ENCODE assay signal across 9 mouse cellular contexts in the genomic region with DNA sequence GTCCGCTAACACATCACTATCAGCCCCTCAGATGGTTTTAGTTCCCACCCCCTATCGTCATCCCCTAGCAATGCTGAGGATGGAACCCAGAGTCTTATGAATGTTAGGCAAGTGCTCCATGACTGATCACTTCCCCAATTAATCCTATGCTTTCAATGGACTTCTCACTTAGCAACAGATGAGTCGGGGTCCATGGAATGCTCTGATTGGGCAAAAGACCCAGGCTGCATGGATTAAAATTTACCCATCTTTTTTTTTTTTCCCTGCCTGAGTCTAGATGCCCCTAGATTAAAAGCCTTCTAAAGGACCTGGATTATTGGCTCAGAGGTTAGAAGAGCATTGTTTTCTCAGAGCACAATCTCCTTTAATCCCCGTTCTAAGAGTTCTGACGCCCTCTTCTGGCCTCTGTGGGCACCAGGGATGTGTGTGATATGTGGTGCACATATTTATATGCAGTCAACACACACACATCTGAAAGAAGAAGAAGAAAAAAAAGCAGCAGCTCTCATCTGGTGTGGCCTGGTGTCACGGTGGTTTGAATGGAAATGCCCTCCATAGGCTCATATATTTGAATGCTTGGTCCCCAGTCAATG. TPM values are rescaled to one million over a fixed set of nuclear protein-coding genes. Genes with fewer than 3 reads are reported as not detected.
DNase-seq lines count a peak whose midpoint lies in the region; ATAC-seq and TF ChIP-seq lines count a peak whose summit lies in the region.
"Had no signal": no experiment of that assay in that cellular context is flagged by ENCODE, and none has a peak within 500 bp of the region (broad histone marks: within the 10 kb centered on the region; RNA-seq: fewer than 3 reads in every experiment).

No protein-coding gene starts in this region.

- dilution Hi-C loops in CH12.LX (cut with MboI; ENCODE audit: extremely low pct_ligation_motif_present, extremely low pct_unique_long_range_greater_than_20kb, low sequenced_read_pairs) = no loop called here

- H3K4me2 ChIP-seq in CH12.LX (ENCODE audit: insufficient read depth, low read depth, poor library complexity, severe bottlenecking) = no peak overlapping the region
- no peak overlapping the region for H3K4me2 ChIP-seq in lung, postnatal 0 days (replicated peaks; ENCODE audit: low read depth, low read length)
- H3K4me2 ChIP-seq: limb, embryonic 12.5 days had no signal

- WGBS in lung, postnatal 0 days = 54% methylated on average over 6 of the region's 6 CpGs

- ATAC-seq in lung, postnatal 0 days = 0 out of 2 replicates have a peak, but pooled peaks have one; percentile 31
- ATAC-seq in erythroblast, adult 5-6 weeks (replicated peaks; ENCODE audit: low FRiP score, poor library complexity, severe bottlenecking) = no peak

- H3K4me1 ChIP-seq in CH12.LX (ENCODE audit: control insufficient read depth in 1 of 2, insufficient read depth in 2 of 2) = peaks cover 0 to 22% of the 10 kb centered on the region in 2 experiments; a peak in 2 of 4 replicates
- H3K4me1 ChIP-seq in lung, postnatal 0 days (ENCODE audit: insufficient read depth, low read depth, low read length) = peaks cover 3% of the 10 kb centered on the region; the same call in 1 of the 2 replicates

- peak; percentile 55 for TF ChIP-seq RAD21 in CH12.LX (IDR thresholded peaks at IDR 0.05; ENCODE audit: low read depth, low read length)

- no peaks in the 10 kb centered on the region for H3K27me3 ChIP-seq in CH12.LX (replicated peaks)
- no peaks in the 10 kb centered on the region for H3K27me3 ChIP-seq in lung, postnatal 0 days (replicated peaks; ENCODE audit: insufficient read depth, low read length)
- H3K27me3 ChIP-seq: limb, embryonic 12.5 days had no signal

- H3K4me3 ChIP-seq in CH12.LX (replicated peaks in 1 of 3; ENCODE audit: low read depth in 2 of 3, low read length in 2 of 3, poor library complexity in 1 of 3) = no peak overlapping the region
- no peak overlapping the region for H3K4me3 ChIP-seq in lung, postnatal 0 days (ENCODE audit: low read depth, low read length)
- H3K4me3 ChIP-seq: erythroblast, embryonic 14.5 days; limb, embryonic 12.5 days had no signal

- TF ChIP-seq POLR2A in CH12.LX (IDR thresholded peaks at IDR 0.05; ENCODE audit: low read depth, low read length) = no peak

- no peaks in the 10 kb centered on the region for H3K79me2 ChIP-seq in CH12.LX (replicated peaks; ENCODE audit: control insufficient read depth, extremely low read depth, insufficient read depth, poor library complexity, severe bottlenecking)

- peaks cover 31% of the 10 kb centered on the region for H3K9me3 ChIP-seq in CH12.LX (replicated peaks; ENCODE audit: low read length)
- no peaks in the 10 kb centered on the region for H3K9me3 ChIP-seq in lung, postnatal 0 days (ENCODE audit: low read length)
- H3K9me3 ChIP-seq: limb, embryonic 12.5 days had no signal

- peak; percentile 73 for DNase-seq in layer of hippocampus, adult 11-12 months (ENCODE audit: low spot score)
- no peak for DNase-seq in layer of hippocampus, adult 9-11 months
- peak; percentile 69 for DNase-seq in CH12.LX (ENCODE audit: extremely low read depth)
- DNase-seq in Muller cell, postnatal 12 days (ENCODE audit: inconsistent ontology term) = peak; percentile 74
- peak; percentile 76 for DNase-seq in lung, postnatal 0 days (ENCODE audit: low spot score)
- DNase-seq in cerebellum, adult 18-20 months = no peak

- no peak overlapping the region for H3K27ac ChIP-seq in CH12.LX (ENCODE audit: insufficient read depth, low read depth)
- no peak overlapping the region for H3K27ac ChIP-seq in lung, postnatal 0 days (ENCODE audit: low read length)
- H3K27ac ChIP-seq: limb, embryonic 12.5 days had no signal

- TF ChIP-seq CTCF in CH12.LX (conservative IDR thresholded peaks at IDR 0.05 in 1 of 2, IDR thresholded peaks at IDR 0.05 in 1 of 2; ENCODE audit: low read depth in 2 of 2, low read length in 2 of 2) = peak; percentile 12 to 64; a peak in 2 of 4 replicates
- peak; percentile 39 for TF ChIP-seq CTCF in lung, postnatal 0 days (IDR thresholded peaks at IDR 0.05)

- no peak for TF ChIP-seq EP300 in CH12.LX (IDR thresholded peaks at IDR 0.05; ENCODE audit: low read length)
- no peak for TF ChIP-seq EP300 in lung, postnatal 0 days (IDR thresholded peaks at IDR 0.05)

- H3K36me3 ChIP-seq in CH12.LX (replicated peaks in 1 of 2; ENCODE audit: control insufficient read depth in 1 of 2, insufficient read depth in 1 of 2, low read length in 1 of 2) = peaks cover 26 to 28% of the 10 kb centered on the region in 2 experiments
- peaks cover 8% of the 10 kb centered on the region; the same call in 1 of the 2 replicates for H3K36me3 ChIP-seq in lung, postnatal 0 days (ENCODE audit: insufficient read depth, low read length)

- no peak overlapping the region for H3K9ac ChIP-seq in CH12.LX (ENCODE audit: insufficient read depth, low read depth)
- no peak overlapping the region for H3K9ac ChIP-seq in lung, postnatal 0 days (replicated peaks; ENCODE audit: low read depth)
- H3K9ac ChIP-seq: limb, embryonic 12.5 days had no signal

- in situ Hi-C loops in CH12.LX (cut with MboI; ENCODE audit: low pct_ligation_motif_present, low pct_unique_long_range_greater_than_20kb, low sequenced_read_pairs) = no loop called here

TF ChIP-seq in CH12.LX, 34 proteins besides CTCF, POLR2A, EP300 and RAD21:
- TF ChIP-seq SMC3 (IDR thresholded peaks at IDR 0.05; ENCODE audit: low read depth, low read length) = peak; percentile 45
- TF ChIP-seq ZNF384 (IDR thresholded peaks at IDR 0.05; ENCODE audit: low read depth, low read length) = peak; percentile 79
- TF ChIP-seq CHD1 (IDR thresholded peaks at IDR 0.05; ENCODE audit: low read depth, low read length) = no peak
- TF ChIP-seq CHD2 (IDR thresholded peaks at IDR 0.05; ENCODE audit: low read length) = peak; percentile 94

RNA-seq across cellular contexts. Expression of gene Sar1b, which starts 46.2 kb away (rescaled TPM):
- total RNA-seq in CH12.LX (2012; rRNA removed) (79.3 and 91.9 TPM in 2 replicates), CH12.LX (2014; rRNA removed) (258 and 264 TPM in 2 replicates)
- polyA plus RNA-seq in CH12.LX (2012; ENCODE audit: insufficient read length, low read depth) = 129 and 171 TPM in 2 replicates
- 121 and 125 TPM in 2 replicates for polyA plus RNA-seq in lung, postnatal 0 days (2015; fragmentation: Nextera tagmentation; extraction: Ambion mirVana)
- 46.6 and 58.4 TPM in 2 replicates for total RNA-seq in erythroblast, adult 5-6 weeks (2015; ENCODE audit: low replicate concordance)
- total RNA-seq in erythroblast, adult 5-6 weeks (2017; ENCODE audit: low replicate concordance) = 10.6 and 21.3 TPM in 2 replicates

RNA-seq across cellular contexts. Expression of gene Sec24a, which starts 46.3 kb away (rescaled TPM):
- 6.3 and 7.2 TPM in 2 replicates for total RNA-seq in CH12.LX (2012; rRNA removed)
- 4.6 and 5.5 TPM in 2 replicates for total RNA-seq in CH12.LX (2014; rRNA removed)
- 12.0 and 16.8 TPM in 2 replicates for polyA plus RNA-seq in CH12.LX (2012; ENCODE audit: insufficient read length, low read depth)
- polyA plus RNA-seq in lung, postnatal 0 days (2015; fragmentation: Nextera tagmentation; extraction: Ambion mirVana) = 10.3 and 10.5 TPM in 2 replicates
- total RNA-seq in erythroblast, adult 5-6 weeks (2015; ENCODE audit: low replicate concordance) = 4.2 and 7.3 TPM in 2 replicates
- total RNA-seq in erythroblast, adult 5-6 weeks (2017; ENCODE audit: low replicate concordance) = 2.0 and 2.6 TPM in 2 replicates

RNA-seq across cellular contexts. Expression of gene Jade2, which starts 47.7 kb away (rescaled TPM):
- total RNA-seq in CH12.LX (2012; rRNA removed) = 51.4 and 58.2 TPM in 2 replicates
- 21.9 and 25.6 TPM in 2 replicates for total RNA-seq in CH12.LX (2014; rRNA removed)
- 50.3 and 60.1 TPM in 2 replicates for polyA plus RNA-seq in CH12.LX (2012; ENCODE audit: insufficient read length, low read depth)
- polyA plus RNA-seq in lung, postnatal 0 days (2015; fragmentation: Nextera tagmentation; extraction: Ambion mirVana) = 3.1 and 3.9 TPM in 2 replicates
- 1.7 and 3.8 TPM in 2 replicates for total RNA-seq in erythroblast, adult 5-6 weeks (2015; ENCODE audit: low replicate concordance)
- 2.4 and 2.6 TPM in 2 replicates for total RNA-seq in erythroblast, adult 5-6 weeks (2017; ENCODE audit: low replicate concordance)

Comparison
In these comparisons a context has a peak if more than half of its experiments do, and no peak if none do; other contexts are left out.
1. DNase-seq: peak in layer of hippocampus, adult 11-12 months (single experiment), CH12.LX (single experiment), Muller cell, postnatal 12 days (single experiment) and lung, postnatal 0 days (single experiment); none in layer of hippocampus, adult 9-11 months (single experiment) and cerebellum, adult 18-20 months (0 of 2).
2. RNA of gene Jade2, which starts 47.7 kb away (total RNA-seq): 21.9 to 58.2 TPM in CH12.LX; 1.7 to 3.8 TPM in erythroblast, adult 5-6 weeks; every median in the first group is over 4 times any median in the second.